Mouse (Mus musculus) lung, postnatal 0 days (tissue): ENCODE results near the gene Vsx2. TPM values are rescaled to one million over a fixed set of nuclear protein-coding genes. Genes with fewer than 3 reads are reported as not detected.

Experiments used
- ATAC-seq: fragments of 200-750 bp; cut with Nextera tagmentation; 2 replicates; pipeline ENCODE4 v1.8.0; 2017; ENCODE audit warnings: moderate library complexity
- DNase-seq: peaks from one replicate; pipeline ENCODE4 v3.0.0-alpha.2; 2016; ENCODE audit warnings: low spot score
- H3K27ac ChIP-seq: fragments of 300-500 bp; sonication (generic); 2 replicates; pipeline ENCODE4 v1.5.1; 2014; ENCODE audit warnings: antibody characterized with exemption, mild to moderate bottlenecking, low read length, mixed read lengths
- H3K27me3 ChIP-seq: fragments of 300-500 bp; sonication (generic); replicated peaks from 2 replicates; pipeline ENCODE4 v1.6.1; 2014; ENCODE audit warnings: low read length, mixed read lengths; ENCODE audit not compliant: insufficient read depth
- H3K36me3 ChIP-seq: fragments of 300-500 bp; sonication (generic); 2 replicates; pipeline ENCODE4 v1.6.1; 2014; ENCODE audit warnings: low read length, mixed read lengths; ENCODE audit not compliant: insufficient read depth
- H3K4me1 ChIP-seq: fragments of 300-500 bp; sonication (generic); 2 replicates; pipeline ENCODE4 v1.6.1; 2014; ENCODE audit warnings: antibody characterized with exemption, low read depth, low read length, mixed read lengths; ENCODE audit not compliant: insufficient read depth
- H3K4me2 ChIP-seq: fragments of 300-500 bp; sonication (generic); replicated peaks from 2 replicates; pipeline ENCODE4 v1.6.1; 2014; ENCODE audit warnings: low read depth, mild to moderate bottlenecking, low read length, moderate library complexity, mixed read lengths
- H3K4me3 ChIP-seq: fragments of 300-500 bp; sonication (generic); 2 replicates; pipeline ENCODE4 v1.5.1; 2014; ENCODE audit warnings: low read depth, low read length
- H3K9ac ChIP-seq: fragments of 300-500 bp; sonication (generic); replicated peaks from 2 replicates; pipeline ENCODE4 v1.6.1; 2014; ENCODE audit warnings: low read depth, mild to moderate bottlenecking
- H3K9me3 ChIP-seq: fragments of 300-500 bp; sonication (generic); 2 replicates; pipeline ENCODE4 v1.6.1; 2016; ENCODE audit warnings: low read length, mixed read lengths
- CTCF ChIP-seq: IDR thresholded peaks from 2 replicates; pipeline ENCODE4 v1.5.1; 2016; ENCODE audit warnings: antibody characterized with exemption, mild to moderate bottlenecking
- EP300 ChIP-seq: IDR thresholded peaks from 2 replicates; pipeline ENCODE4 v1.6.1; 2016; ENCODE audit warnings: antibody characterized with exemption, mild to moderate bottlenecking, control low read depth
- WGBS: fragments of 180-500 bp; shearing (Covaris S2); extraction: QIAGEN DNeasy Blood & Tissue Kit; methylation state at CpG from one replicate; pipeline ENCODE4 v1.1.7; 2014; 5-methylcytosine and 5-hydroxymethylcytosine counted together
- polyA plus RNA-seq: library from polyadenylated mRNA; unstranded; fragments of >200 nt; fragmentation: Nextera tagmentation; extraction: Ambion mirVana; gene quantifications from 2 replicates; pipeline ENCODE4 v1.2.1, GENCODE M21; 2015

The Vsx2 gene
- polyA plus RNA-seq, 1 experiment from 2014 or later = not detected

DNA sequence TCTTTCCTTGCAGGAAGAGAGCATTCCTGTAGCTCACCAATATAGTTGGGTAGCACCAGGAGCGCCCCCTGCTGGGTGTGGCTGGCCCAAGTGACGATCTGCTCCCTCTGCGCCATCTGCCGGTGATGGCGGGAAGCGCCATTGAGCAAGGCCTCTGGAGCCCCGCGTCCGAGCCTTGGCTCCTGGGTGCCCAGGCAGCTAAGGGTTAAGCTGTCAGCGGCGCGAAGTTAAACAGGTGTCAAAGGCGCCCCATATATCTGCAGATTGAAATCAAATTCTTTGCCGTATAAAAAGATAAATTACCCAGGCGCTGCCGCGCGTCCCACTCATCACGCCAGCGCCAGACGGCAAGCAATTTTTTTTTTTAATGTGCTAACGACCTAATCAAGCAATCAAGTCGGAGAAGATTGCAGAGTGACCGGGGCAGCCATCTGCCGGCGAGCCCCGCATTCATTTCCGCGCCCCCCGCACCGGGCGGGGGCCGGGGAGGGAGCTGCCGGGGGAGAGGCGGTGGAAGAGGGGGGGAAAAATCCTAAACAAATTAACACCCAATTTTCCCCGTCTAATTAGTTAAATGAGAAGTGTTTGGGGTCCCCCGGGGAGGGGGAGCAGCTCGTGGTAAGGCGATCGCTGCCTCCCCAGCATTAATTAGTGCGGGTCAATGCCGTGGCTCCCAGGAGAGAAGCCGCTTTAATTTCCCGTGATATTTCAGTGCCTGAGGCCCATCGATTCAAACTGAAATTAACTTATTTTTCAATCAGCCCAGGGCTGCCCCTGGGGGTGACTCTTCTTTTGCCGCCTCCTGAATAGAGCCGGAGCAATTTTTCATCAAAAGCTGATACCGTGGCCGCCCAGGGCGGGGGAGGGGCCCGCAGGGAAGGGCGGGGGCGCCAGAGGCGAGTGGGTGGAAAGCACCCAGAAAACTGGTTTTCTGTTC is 20.5 kb downstream of the Vsx2 start:
- Histone ChIP-seq H3K27ac (no peak overlapping the region), H3K27me3 (no peaks in the 10 kb centered on the region), H3K4me2 (peak overlapping the region; percentile 94), H3K4me1 (no peaks in the 10 kb centered on the region), H3K36me3 (no peaks in the 10 kb centered on the region), H3K9me3 (no peaks in the 10 kb centered on the region), H3K4me3 (peak overlapping the region; percentile 51), H3K9ac (peak overlapping the region; percentile 39)
- ATAC-seq = peak; percentile 61
- DNase-seq = peak; percentile 68
- WGBS = under 1% methylated on average over 53 of the region's 54 CpGs
- no peak for TF ChIP-seq EP300
- peak; percentile 100 for TF ChIP-seq CTCF

- WGBS = 18% methylated on average over 8 of the region's 8 CpGs
- ATAC-seq = no peak
Observed at GRCm38 (mm10) chr12:84598324-84598723, 28.8 kb downstream of the Vsx2 start.

GRCm38 (mm10) chr12:84604001-84604400 is 34.4 kb downstream of the Vsx2 start:
- Histone ChIP-seq H3K9me3 (no peaks in the 10 kb centered on the region), H3K4me2 (no peak overlapping the region), H3K36me3 (peaks cover 6% of the 10 kb centered on the region; the same call in 1 of the 2 replicates), H3K27ac (no peak overlapping the region), H3K4me3 (no peak overlapping the region), H3K4me1 (no peaks in the 10 kb centered on the region), H3K9ac (no peak overlapping the region), H3K27me3 (no peaks in the 10 kb centered on the region)
- DNase-seq = no peak
- 86% methylated on average over 6 of the region's 7 CpGs for WGBS
- ATAC-seq = no peak
- no peak for TF ChIP-seq CTCF
- TF ChIP-seq EP300 = no peak

More at GRCm38 (mm10) chr12:84598324-84598723, 28.8 kb downstream of the Vsx2 start:
- H3K27ac ChIP-seq = no peak overlapping the region
- H3K9ac ChIP-seq = no peak overlapping the region
- no peak overlapping the region for H3K4me2 ChIP-seq
- DNase-seq = no peak
- H3K4me3 ChIP-seq = no peak overlapping the region
- no peaks in the 10 kb centered on the region for H3K27me3 ChIP-seq
- H3K4me1 ChIP-seq = no peaks in the 10 kb centered on the region
- H3K36me3 ChIP-seq = no peaks in the 10 kb centered on the region
- no peaks in the 10 kb centered on the region for H3K9me3 ChIP-seq
- TF ChIP-seq EP300 (no peak), CTCF (no peak)

GRCm38 (mm10) chr12:84605860-84606259 is 36.3 kb downstream of the Vsx2 start:
- H3K9me3 ChIP-seq = no peaks in the 10 kb centered on the region
- peak; percentile 43 for TF ChIP-seq CTCF
- no peak for TF ChIP-seq EP300
- peaks cover 6% of the 10 kb centered on the region; the same call in 1 of the 2 replicates for H3K36me3 ChIP-seq
- ATAC-seq = no peak
- H3K4me1 ChIP-seq = no peaks in the 10 kb centered on the region
- no peak overlapping the region for H3K4me3 ChIP-seq
- H3K4me2 ChIP-seq = no peak overlapping the region
- no peak overlapping the region for H3K9ac ChIP-seq
- DNase-seq = no peak
- H3K27ac ChIP-seq = no peak overlapping the region
- WGBS = 71% methylated on average over 7 of the region's 7 CpGs
- H3K27me3 ChIP-seq = no peaks in the 10 kb centered on the region

GRCm38 (mm10) chr12:84611718-84612117 is 42.2 kb downstream of the Vsx2 start:
- Histone ChIP-seq H3K4me1 (no peaks in the 10 kb centered on the region), H3K36me3 (0 out of 2 replicates have a peak, but pooled peaks cover 2% of the 10 kb centered on the region), H3K4me2 (no peak overlapping the region), H3K27ac (no peak overlapping the region), H3K4me3 (no peak overlapping the region), H3K9me3 (no peaks in the 10 kb centered on the region), H3K27me3 (no peaks in the 10 kb centered on the region), H3K9ac (no peak overlapping the region)
- TF ChIP-seq CTCF (no peak), EP300 (no peak)
- ATAC-seq = no peak
- WGBS = 87% methylated on average over 10 of the region's 10 CpGs
- no peak for DNase-seq

GRCm38 (mm10) chr12:84612518-84612917 is 43.0 kb downstream of the Vsx2 start:
- no peak overlapping the region for H3K27ac ChIP-seq
- no peak overlapping the region for H3K9ac ChIP-seq
- H3K4me1 ChIP-seq = no peaks in the 10 kb centered on the region
- DNase-seq (no peak), ATAC-seq (no peak)
- H3K27me3 ChIP-seq = no peaks in the 10 kb centered on the region
- no peak overlapping the region for H3K4me2 ChIP-seq
- H3K36me3 ChIP-seq = no peaks in the 10 kb centered on the region
- TF ChIP-seq EP300 = no peak
- TF ChIP-seq CTCF = no peak
- 53% methylated on average over 8 of the region's 8 CpGs for WGBS
- H3K9me3 ChIP-seq = no peaks in the 10 kb centered on the region
- H3K4me3 ChIP-seq = no peak overlapping the region
